Mouse (Mus musculus) T-cell, adult 2 months (primary cell): ENCODE data around the gene Sh3pxd2a.

ENCODE experiments used
- DNase-seq: peaks from one replicate; pipeline ENCODE4 v3.0.0; 2022; ENCODE audit warnings: low spot score

Sh3pxd2a gene

DNA sequence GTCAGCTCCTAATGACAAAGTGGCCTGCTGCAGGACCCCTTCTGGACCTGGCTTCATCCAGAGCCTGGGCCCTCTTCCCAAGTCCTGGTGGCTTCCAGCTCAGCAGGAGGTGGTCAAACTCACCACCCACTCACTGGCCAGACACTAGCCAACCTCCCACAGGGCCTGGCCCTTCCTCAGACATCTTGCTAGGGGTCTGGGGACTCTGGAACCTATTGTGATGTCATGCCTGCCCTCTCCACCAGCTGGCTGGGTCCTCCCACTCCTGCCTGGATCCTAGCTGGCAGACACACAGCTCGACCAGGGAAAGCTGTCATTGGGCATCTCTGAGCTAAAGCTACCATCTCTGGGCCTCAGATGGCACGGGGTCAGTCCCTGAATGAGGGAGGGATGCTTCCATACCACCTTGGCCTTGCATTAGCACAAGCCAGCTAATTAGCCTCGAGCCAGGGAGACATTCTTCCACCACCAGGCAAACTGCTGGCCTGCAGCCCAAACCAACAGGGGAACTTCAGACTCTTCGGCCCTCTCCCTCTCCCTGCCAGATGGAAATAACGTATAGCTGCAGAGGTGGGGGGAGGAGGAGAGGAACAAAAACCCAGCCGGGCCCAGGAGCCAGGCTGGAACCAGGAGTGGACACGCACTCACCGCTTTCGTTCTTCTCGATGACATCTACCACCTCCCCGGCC is 150.7 kb downstream of the Sh3pxd2a start:
- DNase-seq, result no peak

DNA sequence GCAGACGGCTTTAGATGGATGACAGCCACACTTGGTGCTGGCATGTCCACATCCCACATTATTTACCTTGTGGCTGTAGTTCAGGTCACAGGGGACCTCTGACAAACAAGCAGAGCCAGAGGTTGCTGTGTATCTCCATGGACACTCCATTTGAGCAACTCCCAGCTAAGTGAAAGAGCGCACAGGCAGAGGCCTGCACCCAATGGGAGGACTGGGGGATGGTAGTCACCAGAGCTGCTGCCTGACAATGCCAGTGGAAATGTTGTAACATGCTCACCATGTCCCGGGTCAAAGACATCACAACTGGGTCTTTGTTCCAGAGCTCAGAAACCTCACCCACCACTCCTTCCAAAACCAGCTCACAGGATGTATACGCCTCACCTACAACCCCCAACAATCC is 153.0 kb downstream of the Sh3pxd2a start:
- DNase-seq, result no peak

DNA sequence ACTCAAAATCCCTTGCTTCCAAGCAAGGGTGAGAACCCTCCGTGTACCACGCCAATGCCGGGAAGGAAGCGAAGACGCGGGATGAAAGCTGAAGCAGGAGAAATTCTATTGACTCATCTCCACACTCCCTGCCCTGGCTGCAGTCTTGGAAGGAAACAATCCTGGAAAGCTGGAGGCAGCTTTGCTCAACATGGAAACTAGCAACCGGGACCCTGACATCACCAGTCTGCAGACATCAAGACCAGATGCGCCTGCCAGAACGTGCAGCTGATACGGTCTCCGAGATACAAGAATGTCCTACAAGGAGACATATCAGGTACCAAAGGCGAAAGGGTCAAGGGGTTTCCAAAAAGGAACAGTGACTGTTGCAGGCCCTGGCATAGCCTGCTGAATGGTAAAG is 154.4 kb downstream of the Sh3pxd2a start:
- DNase-seq, result no peak

DNA sequence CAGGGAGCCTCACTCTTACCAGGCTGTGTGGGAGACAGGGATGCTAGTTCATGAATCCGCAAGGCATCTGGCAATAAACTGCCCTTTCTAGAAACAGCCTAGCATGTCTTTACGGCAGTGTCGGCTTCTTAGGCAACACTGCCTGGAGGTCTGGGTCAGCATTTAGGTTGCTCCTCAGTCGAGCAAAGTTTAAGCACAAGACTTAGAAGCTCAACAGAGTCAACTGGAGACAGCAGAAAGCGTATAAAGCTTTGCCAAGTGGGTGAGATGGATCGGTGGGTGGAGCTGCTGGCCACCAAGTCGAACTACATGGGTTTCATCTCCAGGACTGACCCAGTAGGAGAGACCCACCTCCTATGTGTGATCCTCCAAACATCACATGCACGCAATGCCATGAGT is 157.3 kb downstream of the Sh3pxd2a start:
- DNase-seq, result no peak

DNA sequence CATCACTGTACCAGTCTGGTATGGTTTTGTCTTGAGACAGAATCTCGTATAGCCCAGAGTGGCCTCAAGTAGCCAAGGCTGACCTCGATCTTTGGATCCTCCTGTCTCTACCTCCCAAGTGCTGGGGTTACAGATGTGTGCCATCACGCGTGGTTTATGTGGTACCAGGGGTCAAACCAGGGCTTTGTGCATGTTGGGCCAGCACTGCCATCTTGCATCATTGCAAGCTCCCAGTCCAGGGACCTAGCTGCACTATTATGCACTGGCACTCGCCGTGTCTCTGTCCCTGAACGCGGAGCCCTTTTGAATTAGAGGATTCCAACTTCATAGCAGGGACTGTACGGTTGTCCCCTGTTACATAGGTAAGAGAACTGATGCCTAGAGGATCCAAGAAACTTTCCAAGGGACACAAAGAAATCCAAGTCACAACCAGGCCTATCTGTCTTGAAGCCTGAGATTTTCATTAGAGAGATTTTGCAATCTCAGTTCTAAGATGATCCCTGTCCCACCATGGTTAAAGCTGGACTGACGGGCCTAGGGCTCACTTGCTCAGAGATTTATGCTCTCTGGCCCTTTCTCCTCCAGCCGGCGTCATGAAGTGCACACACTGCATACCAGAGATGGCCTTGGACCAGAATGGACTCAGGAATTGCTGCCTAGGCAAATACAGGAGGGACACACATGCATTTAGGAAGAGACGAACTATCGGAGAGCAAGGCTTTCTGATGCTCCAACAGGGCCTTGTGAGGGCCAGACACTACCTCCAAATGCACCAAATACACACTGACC is 157.9 kb downstream of the Sh3pxd2a start:
- DNase-seq, result no peak

DNA sequence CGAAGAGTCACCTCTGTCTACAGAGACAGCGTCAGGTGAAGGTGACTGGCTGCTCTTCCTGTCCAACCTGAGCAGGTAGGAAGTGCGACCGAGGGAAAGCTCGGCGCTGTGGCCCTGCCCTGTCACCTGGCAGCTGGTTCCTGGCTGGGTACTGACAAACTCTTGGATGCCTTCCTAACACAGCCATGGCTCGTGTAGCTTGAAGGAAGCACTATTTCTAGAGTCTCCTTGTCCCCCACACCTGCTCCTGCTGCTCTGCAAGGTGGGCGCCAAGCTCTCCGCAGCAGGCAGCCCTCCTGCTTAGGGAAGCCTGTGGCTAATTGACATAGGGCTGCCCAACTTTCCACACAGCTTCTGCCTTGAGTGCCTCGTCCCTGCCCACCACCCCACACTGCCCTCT is 158.8 kb downstream of the Sh3pxd2a start:
- no peak for DNase-seq

DNA sequence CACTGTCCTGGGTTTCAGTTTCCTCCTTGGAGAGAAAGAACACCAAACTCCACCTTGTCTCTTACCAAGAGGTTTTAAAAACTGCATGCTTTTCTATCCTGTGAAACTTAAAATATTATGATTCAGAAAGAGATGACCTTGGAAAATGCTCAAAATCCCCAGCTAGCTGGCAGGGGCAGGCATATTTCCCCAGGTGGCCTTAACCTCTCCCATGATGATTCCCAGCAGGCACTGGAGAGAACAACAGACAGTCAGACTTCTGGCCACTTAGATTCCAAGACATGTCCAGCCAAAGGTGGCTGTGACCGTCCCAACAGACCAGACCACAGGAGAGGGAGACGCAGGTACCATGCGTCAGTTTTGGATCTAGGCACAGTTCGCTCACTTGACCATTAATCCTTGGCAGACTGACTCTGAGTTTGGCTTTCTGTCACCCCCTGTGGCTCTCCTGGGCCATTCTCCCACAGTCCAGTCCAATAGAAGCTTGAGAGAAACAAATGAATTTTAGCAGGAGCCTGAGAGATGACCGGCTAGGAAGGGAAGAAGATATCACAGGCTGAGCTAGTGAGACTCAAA is 159.9 kb downstream of the Sh3pxd2a start:
- DNase-seq, result no peak

DNA sequence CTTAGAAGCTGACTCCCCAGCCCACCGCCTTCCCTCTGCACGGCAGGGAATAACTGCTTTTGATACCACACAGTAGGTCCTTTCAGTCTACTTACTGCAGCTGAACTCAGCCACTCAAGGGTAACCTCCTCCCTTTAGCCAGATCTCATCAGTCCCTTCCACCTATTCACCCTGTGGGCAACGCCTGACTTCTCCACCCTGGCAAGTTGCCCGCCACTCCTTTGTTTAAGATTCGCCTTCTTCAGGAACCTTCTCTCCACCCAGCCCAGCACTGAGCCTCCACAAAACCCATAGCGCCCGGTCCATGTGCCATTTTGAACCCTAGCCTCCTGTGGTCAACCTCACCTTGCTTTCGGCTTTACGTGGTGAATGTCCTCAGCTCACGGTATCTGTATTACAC is 161.1 kb downstream of the Sh3pxd2a start:
- DNase-seq, result no peak

DNA sequence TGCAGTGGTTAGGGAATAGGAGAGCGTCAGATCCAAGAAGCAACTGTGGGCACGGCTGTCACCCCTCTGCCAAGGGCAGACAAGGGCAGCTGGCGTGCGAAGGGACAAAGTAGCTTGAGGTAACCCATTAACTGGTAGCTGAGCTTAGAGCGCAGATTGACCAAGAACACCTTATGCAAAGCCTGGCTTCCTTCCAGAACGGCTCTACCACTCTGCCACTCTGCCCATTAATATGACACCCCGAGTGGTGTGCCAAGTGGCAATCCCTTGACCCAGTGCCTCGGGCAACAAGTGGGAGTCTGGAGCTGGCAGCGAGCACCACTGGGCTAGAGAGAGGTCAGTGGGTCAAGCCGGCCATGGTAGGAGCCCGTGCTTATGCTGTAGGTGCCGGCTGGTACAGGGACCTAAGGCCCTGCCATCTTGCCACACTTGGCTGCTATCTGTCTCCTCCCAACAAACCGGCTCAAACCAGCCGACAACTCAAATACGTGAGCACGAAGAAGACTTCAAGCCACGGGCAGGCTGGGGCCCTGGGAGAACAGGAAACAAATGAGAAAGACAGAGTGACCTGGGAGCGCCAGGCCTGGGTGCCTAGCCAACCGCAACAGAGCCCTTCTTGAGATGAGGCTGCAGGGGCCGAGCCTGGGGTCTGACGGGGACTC is 161.9 kb downstream of the Sh3pxd2a start:
- DNase-seq, result no peak

DNA sequence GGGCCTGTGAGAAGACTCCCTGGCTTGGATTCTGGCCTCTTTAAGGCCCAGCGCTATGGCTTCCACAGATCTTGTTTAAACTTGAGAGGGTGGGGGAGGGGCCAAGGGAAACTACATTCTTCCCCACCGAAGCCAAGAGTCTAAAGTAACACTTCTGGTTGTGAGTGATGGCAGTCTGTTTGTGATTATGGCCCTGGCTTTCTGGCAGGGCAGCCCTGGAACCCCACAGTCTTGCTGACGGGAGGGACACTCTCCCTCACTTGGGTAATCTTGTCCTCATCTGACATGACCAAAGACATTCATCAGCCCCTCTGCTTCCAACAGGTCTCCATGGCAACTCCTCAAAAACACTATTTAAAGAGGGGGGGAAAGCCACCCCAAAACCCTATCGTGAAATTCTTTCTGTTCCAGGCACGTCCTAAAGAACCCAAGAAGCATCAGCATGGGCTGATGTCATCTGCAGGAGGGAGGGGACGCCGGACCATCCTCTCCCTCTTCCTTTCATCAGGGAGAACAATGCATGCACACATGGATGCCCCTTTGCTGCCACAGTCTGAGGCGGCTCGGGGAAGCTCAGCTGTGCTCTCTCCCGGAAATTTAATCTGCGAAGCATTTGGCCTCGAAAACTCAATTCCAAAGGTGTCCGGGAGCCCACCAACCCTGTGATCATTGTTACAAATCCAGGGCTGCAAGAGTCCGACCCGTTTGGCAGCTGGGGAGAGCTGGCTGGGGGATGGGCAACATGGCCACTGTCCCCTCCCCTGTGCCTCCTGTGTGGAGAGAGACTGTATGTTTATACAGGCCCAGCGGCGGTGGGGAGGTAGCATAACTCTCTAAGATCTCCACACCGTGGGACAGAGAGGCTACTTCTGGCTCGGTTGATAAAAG is 162.7 kb downstream of the Sh3pxd2a start:
- DNase-seq, result no peak

DNA sequence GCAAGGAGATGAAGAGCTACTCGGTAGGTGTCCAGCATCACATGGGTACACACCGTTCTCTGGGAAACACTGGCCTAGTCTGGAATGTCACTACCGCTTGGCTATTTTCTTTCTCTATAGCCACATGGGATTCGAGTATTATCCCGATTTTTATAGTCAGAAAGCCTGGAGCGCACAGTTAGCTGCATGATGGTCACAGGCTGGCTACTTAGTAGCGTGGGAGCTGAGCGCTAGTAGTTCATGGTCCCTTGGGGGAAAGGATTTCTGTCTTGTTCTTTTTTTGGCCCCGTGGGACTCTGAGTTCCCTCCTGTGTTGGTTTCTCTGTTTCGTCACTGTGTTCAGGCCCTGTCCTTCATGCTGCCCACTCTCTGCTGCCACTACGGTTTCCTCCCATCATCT is 166.1 kb downstream of the Sh3pxd2a start:
- no peak for DNase-seq

DNA sequence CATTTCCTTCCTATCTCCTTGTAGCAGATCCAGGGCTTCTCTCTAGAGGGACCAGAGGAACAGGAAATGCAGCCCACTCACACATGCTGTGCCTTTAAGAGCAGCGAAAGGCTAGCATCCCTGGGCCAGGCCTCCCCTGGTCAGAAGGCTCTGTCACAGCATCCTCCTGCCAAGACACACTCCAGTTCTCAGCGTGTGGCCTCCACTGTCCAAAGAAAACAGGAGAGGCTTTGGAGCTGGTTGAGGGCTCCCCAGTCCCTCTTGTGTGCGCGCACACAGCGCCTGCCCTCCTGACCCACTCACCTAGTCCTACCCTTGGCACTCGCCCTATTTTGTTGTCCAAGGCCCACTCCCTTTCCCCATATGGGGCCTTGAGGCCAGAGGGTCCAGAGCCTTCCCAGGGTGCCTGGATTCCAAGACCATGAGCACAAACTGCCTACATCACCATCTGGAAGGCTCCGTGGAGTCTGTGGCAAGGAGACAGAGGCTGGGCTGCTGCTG is 171.7 kb downstream of the Sh3pxd2a start:
- DNase-seq, result no peak

DNA sequence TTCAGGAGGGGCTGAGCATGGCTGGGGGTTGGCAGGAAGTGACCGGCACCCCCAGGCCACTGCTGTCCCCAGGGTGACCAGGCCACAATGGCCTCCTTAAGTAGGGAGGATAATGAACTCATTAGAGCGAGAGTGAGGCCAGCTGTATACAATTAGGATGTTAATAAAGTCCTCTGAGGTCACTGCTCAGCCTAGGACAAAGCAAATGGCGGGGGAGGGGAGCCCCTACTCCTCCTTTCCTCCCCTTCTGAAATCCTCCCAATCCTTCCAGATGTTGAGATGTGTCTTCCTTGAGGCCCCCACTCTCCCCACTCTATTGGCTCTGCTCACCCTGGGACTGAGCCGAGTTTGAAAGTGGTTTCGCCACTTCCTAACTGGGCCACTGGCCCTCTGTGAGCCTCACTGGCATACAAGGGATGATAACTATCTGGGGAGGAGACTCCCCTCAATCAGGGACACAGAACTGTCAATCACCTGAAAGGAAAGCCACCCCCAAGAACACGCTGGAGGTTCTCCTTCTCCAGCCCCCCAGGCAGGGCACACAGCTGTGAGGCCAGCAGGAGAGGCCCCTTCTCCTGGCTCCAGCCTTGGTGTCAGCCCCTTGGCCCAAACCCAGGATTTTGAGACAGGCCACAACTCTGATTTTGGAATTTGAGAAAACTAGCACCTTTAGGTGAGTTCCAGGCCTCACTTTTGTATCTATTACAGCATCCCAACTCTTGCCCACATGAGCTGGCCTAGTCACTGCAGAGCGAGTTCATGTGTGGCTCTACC is 172.7 kb downstream of the Sh3pxd2a start:
- no peak for DNase-seq

DNA sequence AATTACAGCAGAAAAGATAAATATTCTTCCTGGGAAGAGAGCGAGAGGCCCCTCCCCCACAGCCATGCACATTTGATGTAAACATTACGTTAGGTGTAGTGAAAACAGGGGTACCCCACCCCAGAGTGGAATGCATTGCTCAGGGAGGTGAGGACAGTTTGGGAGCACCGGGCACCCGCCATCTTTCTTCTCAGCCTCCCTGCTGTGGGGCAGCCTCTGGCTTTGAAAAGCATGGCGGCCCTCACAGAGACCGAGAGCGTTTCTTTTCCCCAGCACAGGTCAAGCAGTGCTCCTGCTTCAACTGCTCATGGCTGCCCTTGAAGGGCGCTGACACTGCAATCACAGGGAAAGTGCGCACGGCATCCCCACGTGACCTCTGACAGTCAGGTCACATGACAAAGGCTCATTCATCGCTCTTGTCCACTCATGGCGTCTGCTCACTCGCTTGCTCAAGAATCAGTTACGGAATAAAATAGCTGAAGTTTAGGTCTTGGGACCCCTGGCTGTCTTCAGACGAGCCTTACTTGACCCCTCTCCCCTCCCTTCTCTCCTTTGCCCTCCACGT is 177.2 kb downstream of the Sh3pxd2a start:
- no peak for DNase-seq

DNA sequence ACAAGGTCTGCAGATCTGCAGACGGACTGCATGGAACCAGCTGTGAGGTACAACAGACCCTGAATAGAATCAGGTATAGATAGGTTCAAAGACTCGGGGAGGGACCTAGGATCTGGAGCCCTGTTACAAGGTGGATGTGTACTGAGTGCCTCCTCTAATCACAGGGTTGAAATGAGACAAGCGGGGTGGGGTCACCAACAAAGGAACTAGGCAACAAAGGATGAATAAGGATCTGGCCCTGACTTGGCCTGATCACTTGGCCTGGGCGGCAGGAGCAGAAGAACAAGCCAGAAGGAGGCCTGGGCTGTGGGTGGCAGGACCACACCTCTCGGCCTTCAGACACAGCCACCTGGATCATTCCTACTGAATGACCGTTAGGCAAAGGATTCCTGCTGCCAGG is 178.6 kb downstream of the Sh3pxd2a start:
- DNase-seq, result no peak

DNA sequence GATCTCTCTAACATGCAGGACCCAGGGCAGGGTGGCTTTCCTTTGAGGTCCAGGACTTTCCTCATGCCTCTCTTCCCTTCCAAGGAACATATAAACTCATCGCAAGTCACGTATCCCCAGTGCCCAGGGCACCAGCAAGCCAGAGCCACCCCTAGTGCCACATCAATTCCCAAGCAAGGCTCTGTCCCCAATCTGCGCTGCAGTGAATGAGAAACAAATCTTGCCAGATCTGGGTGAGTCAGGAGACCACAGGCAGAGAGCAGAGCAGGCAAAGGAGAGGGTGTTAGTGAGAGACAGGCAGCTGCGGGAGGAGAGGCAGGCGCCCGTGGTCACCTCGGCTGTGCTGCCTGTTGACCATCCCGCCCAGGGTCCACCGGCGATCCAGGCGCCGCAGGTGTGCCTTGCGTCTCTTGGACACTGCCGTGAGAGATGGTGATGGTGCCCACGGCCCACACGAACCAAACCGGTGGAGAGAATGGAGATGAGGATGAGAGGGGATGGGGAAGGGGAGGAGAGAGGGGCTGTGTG is 181.4 kb downstream of the Sh3pxd2a start:
- no peak for DNase-seq

DNA sequence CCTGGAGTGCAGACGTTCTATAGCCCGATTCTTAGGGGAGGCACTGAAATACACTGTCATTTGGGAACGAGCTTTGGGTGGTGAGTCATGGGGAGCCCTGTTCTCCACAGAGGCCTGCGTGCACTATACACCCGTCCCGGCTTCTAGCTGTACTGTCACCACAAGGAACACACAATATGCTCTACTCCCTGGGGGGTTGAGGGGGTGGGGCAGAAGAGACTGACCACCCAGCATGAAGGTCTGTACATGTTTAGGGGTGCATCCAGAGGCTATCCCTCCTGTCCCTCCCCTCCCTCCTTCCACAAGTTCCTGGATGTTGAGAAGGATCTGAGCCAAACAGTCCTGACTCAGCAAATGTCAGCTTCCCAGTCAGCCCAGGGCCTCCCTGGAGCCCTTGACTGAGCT is 182.1 kb downstream of the Sh3pxd2a start:
- no peak for DNase-seq

DNA sequence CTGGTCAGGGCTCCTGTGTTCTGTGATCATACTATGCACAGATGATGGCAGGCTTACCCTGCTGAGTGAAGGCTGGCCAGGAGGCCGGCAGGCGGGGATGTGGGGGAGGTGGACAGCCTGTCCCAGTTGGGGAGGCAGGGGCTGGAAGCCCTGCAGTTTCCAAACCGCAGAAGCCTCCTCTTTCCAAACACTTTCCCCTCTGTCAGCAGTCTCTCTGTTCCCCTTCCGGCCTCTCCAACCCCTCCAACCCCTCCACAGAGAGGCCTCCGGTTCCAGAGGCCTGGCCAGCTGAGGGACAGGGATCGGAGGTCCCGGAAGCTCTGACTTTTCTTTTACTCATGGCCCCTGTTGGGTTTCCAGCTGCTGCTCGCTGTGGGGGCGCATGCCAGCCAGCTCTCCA is 183.3 kb downstream of the Sh3pxd2a start:
- no peak for DNase-seq

DNA sequence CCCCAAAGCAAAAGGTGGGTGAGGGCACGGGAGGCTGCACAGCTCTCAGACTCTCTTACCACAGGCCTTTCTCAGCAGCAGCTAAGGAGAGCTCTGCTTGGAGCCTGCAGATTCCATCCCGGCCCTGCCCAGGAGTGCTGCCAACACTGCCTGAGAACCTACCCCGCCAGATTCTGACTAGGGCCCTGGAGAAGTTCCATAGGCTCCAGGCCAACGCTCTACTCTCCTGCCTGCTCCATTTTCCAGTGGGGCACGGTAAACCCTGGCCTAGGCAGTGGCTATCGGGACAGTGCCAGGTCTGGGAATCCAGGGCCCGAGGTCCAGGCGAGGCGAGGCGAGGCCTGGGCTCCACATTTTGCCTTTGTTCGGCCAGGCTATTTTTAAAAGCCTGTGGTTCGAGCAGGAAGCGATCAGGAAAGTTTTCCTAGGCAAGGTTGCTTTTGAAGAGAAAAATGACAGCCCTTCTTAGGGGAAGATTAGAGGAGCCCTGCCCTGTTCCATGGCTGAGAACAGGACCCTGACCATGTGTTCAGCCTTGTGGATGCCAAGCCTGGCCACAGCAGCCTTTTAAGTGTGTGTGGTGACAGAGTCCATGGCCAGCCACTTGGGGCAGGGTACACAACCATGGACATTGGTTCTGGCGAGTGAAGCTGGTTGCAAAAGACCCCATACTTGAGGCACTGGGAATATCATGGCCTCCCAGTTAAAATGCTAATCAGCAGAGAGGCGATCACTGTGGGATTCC is 184.2 kb downstream of the Sh3pxd2a start:
- no peak for DNase-seq

DNA sequence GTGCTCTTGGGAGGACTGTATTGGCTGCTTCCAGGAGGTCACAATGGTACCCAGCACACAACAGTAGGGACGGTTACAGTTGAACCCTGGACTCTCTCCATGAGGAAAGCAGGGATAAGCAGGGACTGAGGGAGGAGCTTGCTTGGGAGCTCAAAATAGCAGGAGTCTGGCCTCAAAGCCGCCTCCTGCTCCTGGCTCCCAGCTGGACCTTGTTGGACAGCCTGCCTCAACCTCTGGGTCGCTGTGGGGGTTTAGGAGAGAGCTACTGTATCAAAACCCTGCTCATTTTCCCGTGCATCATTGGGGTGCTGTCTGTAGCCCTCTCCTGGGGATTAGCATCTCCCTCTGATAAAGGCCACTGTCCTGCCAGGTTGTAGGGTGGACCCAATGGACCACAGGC is 184.8 kb downstream of the Sh3pxd2a start:
- no peak for DNase-seq
